Mouse (Mus musculus): Measurements from ENCODE around the gene Top2a. TPM values are rescaled to one million over a fixed set of nuclear protein-coding genes. Genes with fewer than 3 reads are reported as not detected.

The Top2a gene
- total and polyA plus RNA-seq, 2 experiments from 2014 or later, result 19.7 to 40.7 TPM

- Histone ChIP-seq H3K9ac (0 out of 2 replicates have a peak overlapping the region, but pooled peaks have one; percentile 55), H3K27ac (ENCODE audit: low read depth, low read length) (no peak overlapping the region; the same call in 1 of the 2 replicates), H3K9me3 (ENCODE audit: low read length) (no peaks in the 10 kb centered on the region), H3K4me2 (ENCODE audit: low read depth) (peak overlapping the region; percentile 99), H3K36me3 (ENCODE audit: insufficient read depth) (no peaks in the 10 kb centered on the region; the same call in 1 of the 2 replicates), H3K4me3 (ENCODE audit: low read depth, low read length) (no peak overlapping the region), H3K27me3 (ENCODE audit: insufficient read depth, low read length) (no peaks in the 10 kb centered on the region), H3K4me1 (ENCODE audit: insufficient read depth) (peaks cover 57% of the 10 kb centered on the region)
- 29% methylated on average over 6 of the region's 6 CpGs for WGBS
- ATAC-seq (no peak), DNase-seq (no peak)
- no peak for TF ChIP-seq CTCF (IDR thresholded peaks at IDR 0.05; ENCODE audit: low read depth)
Measured at GRCm38 (mm10) chr11:98964201-98964615, 59.8 kb downstream of the Top2a start.

GRCm38 (mm10) chr11:98963191-98964021, 60.6 kb downstream of the Top2a start:
- peak; percentile 9 for TF ChIP-seq CTCF (IDR thresholded peaks at IDR 0.05; ENCODE audit: low read depth)
- no peaks in the 10 kb centered on the region; the same call in 1 of the 2 replicates for H3K36me3 ChIP-seq (ENCODE audit: insufficient read depth)
- peak overlapping the region; percentile 69 for H3K27ac ChIP-seq (ENCODE audit: low read depth, low read length)
- H3K4me3 ChIP-seq (ENCODE audit: low read depth, low read length), result peak overlapping the region; percentile 43
- peak overlapping the region; percentile 55 for H3K9ac ChIP-seq
- peak; percentile 81 for DNase-seq
- peak; percentile 58 for ATAC-seq
- H3K4me2 ChIP-seq (ENCODE audit: low read depth), result peak overlapping the region; percentile 99
- WGBS, result under 1% methylated on average over 32 of the region's 32 CpGs
- no peaks in the 10 kb centered on the region for H3K9me3 ChIP-seq (ENCODE audit: low read length)
- H3K27me3 ChIP-seq (ENCODE audit: insufficient read depth, low read length), result no peaks in the 10 kb centered on the region
- H3K4me1 ChIP-seq (ENCODE audit: insufficient read depth), result peaks cover 51% of the 10 kb centered on the region

GRCm38 (mm10) chr11:98962421-98963095, 61.4 kb downstream of the Top2a start:
- H3K27ac ChIP-seq (ENCODE audit: low read depth, low read length), result peak overlapping the region; percentile 24; the same call in 1 of the 2 replicates
- WGBS, result 19% methylated on average over 12 of the region's 12 CpGs
- no peaks in the 10 kb centered on the region for H3K36me3 ChIP-seq (ENCODE audit: insufficient read depth)
- H3K27me3 ChIP-seq (ENCODE audit: insufficient read depth, low read length), result no peaks in the 10 kb centered on the region
- no peaks in the 10 kb centered on the region for H3K9me3 ChIP-seq (ENCODE audit: low read length)
- DNase-seq (peak; percentile 13), ATAC-seq (no peak)
- peak overlapping the region; percentile 99 for H3K4me2 ChIP-seq (ENCODE audit: low read depth)
- H3K4me1 ChIP-seq (ENCODE audit: insufficient read depth), result peaks cover 42% of the 10 kb centered on the region
- TF ChIP-seq CTCF (IDR thresholded peaks at IDR 0.05; ENCODE audit: low read depth), result peak; percentile 6; the same call in 1 of the 2 replicates
- H3K4me3 ChIP-seq (ENCODE audit: low read depth, low read length), result peak overlapping the region; percentile 43
- peak overlapping the region; percentile 55; the same call in 1 of the 2 replicates for H3K9ac ChIP-seq

- Histone ChIP-seq H3K27ac (ENCODE audit: low read depth, low read length) (no peak overlapping the region), H3K4me3 (ENCODE audit: low read depth, low read length) (peak overlapping the region; percentile 53), H3K9ac (peak overlapping the region; percentile 25; the same call in 1 of the 2 replicates), H3K9me3 (ENCODE audit: low read length) (no peaks in the 10 kb centered on the region), H3K4me2 (ENCODE audit: low read depth) (peak overlapping the region; percentile 99), H3K36me3 (ENCODE audit: insufficient read depth) (no peaks in the 10 kb centered on the region), H3K27me3 (ENCODE audit: insufficient read depth, low read length) (no peaks in the 10 kb centered on the region), H3K4me1 (ENCODE audit: insufficient read depth) (peaks cover 42% of the 10 kb centered on the region)
- DNase-seq (no peak), ATAC-seq (no peak)
- WGBS, result 15% methylated on average over 8 of the region's 8 CpGs
- TF ChIP-seq CTCF (IDR thresholded peaks at IDR 0.05; ENCODE audit: low read depth), result no peak
Measured at GRCm38 (mm10) chr11:98961766-98962165, 62.2 kb downstream of the Top2a start.

GRCm38 (mm10) chr11:98961051-98961592, 62.9 kb downstream of the Top2a start:
- Histone ChIP-seq H3K9ac (peak overlapping the region; percentile 57), H3K4me3 (ENCODE audit: low read depth, low read length) (peak overlapping the region; percentile 53), H3K27ac (ENCODE audit: low read depth, low read length) (no peak overlapping the region), H3K4me2 (ENCODE audit: low read depth) (peak overlapping the region; percentile 99), H3K4me1 (ENCODE audit: insufficient read depth) (peaks cover 38% of the 10 kb centered on the region), H3K36me3 (ENCODE audit: insufficient read depth) (no peaks in the 10 kb centered on the region), H3K9me3 (ENCODE audit: low read length) (no peaks in the 10 kb centered on the region), H3K27me3 (ENCODE audit: insufficient read depth, low read length) (no peaks in the 10 kb centered on the region)
- DNase-seq, result no peak
- no peak for TF ChIP-seq CTCF (IDR thresholded peaks at IDR 0.05; ENCODE audit: low read depth)
- WGBS, result 17% methylated on average over 18 of the region's 18 CpGs
- ATAC-seq, result no peak

- 4% methylated on average over 49 of the region's 53 CpGs for WGBS
- H3K27ac ChIP-seq (ENCODE audit: low read depth, low read length), result no peak overlapping the region
- no peaks in the 10 kb centered on the region for H3K36me3 ChIP-seq (ENCODE audit: insufficient read depth)
- TF ChIP-seq CTCF (IDR thresholded peaks at IDR 0.05; ENCODE audit: low read depth), result no peak
- peak overlapping the region; percentile 53 for H3K4me3 ChIP-seq (ENCODE audit: low read depth, low read length)
- H3K27me3 ChIP-seq (ENCODE audit: insufficient read depth, low read length), result no peaks in the 10 kb centered on the region
- DNase-seq (peak; percentile 44), ATAC-seq (0 out of 2 replicates have a peak, but pooled peaks have one; percentile 12)
- H3K4me1 ChIP-seq (ENCODE audit: insufficient read depth), result peaks cover 31% of the 10 kb centered on the region
- H3K9ac ChIP-seq, result peak overlapping the region; percentile 57
- H3K4me2 ChIP-seq (ENCODE audit: low read depth), result peak overlapping the region; percentile 99
- H3K9me3 ChIP-seq (ENCODE audit: low read length), result no peaks in the 10 kb centered on the region
Measured at GRCm38 (mm10) chr11:98960313-98960906, 63.6 kb downstream of the Top2a start.
